Mouse (Mus musculus) CD4-positive, CD25-positive, alpha-beta regulatory T cell, adult 9 weeks (primary cell): Measurements from ENCODE around the gene 1700092M07Rik. TPM values are rescaled to one million over a fixed set of nuclear protein-coding genes. Genes with fewer than 3 reads are reported as not detected.

ENCODE experiments used
- polyA plus RNA-seq: library from polyadenylated mRNA; unstranded; fragments of 100-300 nt; shearing (Covaris generic); gene quantifications from one replicate; pipeline ENCODE4 v1.2.1, GENCODE M21; 2017

1700092M07Rik gene
- polyA plus RNA-seq: 1.3 TPM

DNA sequence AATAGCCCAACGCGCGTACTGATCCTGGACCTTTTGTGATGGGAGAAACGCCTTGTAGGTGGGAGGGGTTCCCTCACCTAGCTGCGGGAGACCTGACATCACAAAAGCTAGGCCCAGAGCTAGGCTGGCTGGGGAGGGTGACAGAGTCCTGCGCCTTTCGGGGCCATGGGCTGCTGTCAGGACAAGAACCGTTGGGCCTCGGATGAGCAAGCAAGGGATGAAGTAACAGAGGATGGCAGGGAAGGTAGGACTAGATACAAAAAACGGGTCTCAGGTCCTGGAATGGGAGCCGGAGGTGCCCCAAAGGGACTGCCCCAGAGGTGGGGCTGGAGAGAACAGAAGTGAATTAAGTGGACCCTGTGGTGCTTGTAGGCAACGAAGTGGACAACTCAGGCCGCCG, at the start of gene 1700092M07Rik:
TSS of gene 1700092M07Rik (plus strand) at position 116 of the 400 bp plus-strand sequence.

DNA sequence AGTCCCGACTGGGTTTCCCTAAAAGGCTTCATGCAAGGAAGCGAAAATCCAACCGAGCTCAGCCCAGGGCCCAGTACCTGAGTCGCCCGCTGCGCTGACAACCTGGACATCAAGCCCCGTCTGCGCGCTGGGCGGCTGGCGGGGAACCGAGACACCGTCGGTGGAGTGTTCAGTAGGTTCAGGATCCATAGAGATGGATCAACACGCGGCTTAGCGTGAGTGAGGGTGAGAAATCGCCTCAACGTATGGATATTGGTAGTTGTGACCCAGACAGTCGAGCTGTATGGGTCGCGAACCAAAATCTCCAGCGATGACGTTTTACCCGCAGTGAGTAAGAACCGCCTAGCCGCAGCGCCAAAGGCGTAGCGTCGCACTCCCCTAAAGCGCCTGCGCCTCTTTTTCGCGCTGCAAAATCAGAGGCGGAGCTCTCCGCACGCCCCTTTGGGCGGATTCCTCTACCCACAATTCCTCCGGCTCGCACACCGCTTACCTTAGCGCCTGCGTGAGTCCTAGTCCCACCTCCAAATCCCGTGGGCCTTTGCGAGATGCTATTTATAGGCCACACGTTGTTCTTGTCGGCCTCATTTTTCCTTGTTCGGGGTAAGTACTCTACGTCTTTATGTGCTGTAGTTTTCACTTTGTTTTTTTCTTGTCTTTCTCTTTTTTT, 17.5 kb upstream of the 1700092M07Rik start, which contains the start of gene Slc3a2:
TSS of gene Slc3a2 (minus strand) at position 463 of the 667 bp plus-strand sequence.

DNA sequence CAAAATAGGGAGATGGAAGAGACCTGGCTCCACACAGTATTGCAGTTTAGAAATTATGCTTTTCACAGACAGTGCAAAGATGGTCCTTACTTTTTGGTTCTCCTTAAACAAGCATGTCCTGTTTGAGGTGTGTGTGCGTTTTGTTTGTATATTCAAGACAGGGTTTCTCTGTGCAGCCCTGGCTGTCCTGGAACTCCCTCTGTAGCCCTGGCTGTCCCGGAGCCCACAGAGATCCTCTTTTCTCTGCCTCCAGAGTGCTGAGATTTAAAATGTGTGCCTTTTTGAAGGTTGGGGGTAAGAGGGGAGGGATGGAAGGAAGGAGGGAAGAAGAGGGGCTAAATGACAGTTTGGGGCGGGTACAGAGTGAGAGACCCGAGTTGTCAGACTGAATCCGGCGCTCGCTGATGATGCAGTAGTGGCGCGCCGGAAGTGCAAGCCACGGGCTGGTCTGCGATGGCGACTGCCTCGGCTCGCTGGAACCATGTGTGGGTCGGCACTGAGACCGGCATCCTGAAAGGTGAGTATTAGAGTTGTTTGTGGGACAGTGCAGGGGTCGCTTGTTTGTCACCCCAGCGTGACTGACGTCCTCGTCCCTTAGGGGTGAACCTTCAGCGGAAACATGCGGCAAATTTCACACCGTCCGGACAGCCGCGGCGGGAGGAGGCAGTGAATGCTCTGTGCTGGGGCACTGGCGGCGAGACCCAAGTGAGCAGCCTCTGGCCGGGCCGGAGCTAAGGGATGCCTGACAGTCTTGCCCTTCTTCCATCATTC, 4.9 kb upstream of the 1700092M07Rik start, which contains the start of gene Wdr74:
TSS of gene Wdr74 (plus strand) at position 439 of the 771 bp plus-strand sequence.

DNA sequence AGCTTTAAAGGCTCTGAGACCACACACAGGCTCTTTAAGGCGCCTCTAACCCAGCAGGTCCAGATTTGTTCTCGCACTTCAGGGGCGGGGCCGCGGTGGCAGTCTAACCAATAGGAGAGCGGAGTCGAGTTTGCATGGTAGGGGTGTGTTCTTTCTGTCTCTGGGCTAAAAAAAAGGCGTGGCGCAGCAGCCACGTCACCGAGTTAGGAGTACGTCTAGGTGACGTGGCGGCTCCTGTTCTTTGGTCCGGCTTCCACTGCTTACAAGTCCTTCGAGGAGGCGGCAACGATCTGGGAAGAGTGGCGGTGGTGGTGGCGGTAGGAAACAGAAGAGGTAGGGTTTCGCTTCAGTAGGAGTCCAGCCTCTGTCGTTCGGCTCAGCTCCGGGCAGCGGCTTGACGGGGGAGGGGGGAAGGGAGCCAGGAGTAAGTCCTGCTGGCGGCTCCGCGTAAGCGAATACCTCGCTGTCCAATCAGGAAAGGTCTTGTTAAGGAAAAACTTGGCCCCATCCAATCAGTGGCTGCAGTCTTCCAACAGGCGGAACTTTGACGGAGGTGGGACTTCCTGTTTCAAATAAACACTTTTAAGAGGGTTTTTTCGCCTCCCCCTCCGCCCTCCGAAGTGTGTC, 838 bp downstream of the 1700092M07Rik start, which contains the start of gene Stx5a:
TSS of gene Stx5a (plus strand) at position 171 of the 627 bp plus-strand sequence.

DNA sequence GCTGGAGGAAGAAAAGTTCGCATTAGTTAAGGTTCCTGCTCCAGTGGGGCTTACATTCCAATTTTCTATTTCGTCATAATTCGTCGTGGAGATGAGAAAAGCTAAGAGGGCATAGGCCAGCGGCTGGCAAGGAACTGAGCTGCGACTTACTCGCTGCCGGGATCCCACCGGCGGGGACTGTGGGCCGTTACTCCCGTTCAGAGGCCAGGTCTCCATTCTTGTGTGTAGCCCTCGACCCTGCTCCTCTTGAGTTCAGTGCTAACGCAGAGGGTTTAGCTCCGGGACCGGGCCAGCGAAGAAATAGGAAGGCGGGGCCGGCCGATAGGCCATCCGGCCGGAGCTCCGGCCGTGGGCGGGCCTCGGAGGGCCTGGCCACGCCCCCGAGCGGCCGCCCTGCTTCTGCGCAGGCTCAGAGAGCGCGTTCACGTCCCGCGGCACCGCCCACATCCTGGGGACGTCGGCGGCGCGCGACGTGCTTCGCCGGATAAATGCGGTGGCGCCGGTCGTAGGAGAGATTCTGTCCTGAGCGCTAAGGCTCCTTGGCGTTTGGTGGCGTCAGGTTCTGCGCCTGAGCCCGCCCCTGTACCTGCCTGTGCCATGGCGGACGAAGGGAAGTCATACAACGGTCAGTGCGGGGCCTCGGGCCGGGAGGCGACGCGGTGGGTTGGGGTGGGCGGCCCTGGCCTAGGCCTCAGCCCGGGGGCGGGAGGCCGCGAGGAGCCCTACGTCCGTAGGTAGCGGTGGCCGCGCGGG, 16.3 kb downstream of the 1700092M07Rik start, which contains the start of gene Nxf1:
TSS of gene Nxf1 (plus strand) at position 439 of the 753 bp plus-strand sequence.

DNA sequence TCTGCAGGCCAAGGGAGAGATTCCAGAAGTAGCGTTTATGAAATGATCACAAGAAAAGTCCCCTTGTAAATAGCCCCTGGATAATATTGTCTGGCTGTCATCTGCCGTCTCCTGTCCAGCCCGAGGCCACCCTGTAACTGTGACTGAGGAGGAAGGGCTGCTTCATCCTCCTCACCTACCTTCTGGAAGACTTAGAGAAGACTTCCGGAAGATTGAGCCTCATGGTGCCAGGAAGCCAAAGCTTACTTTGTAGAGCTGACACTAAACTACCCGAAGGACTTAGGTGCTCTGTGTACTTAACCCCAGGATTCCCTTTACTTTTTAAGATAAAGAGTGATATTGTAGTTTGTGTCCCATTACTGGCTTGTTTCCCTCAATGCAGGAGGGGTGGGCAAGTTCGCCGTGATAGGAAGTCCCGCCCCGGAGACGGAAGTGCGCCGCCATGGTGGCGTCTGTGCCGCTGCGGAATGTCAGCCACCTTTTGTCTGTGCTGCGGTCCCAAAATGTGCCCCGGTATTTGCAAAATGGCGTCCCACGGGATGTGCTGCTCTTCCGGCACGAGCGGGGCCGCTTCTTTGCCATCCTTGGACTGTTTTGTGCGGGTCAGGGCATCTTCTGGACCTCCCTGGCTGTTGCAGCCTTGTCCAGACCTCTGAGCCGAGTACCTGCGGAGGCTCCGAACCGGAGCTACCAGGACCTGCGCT, 30.2 kb downstream of the 1700092M07Rik start, which contains the start of gene Tmem223:
TSS of gene Tmem223 (plus strand) at position 430 of the 704 bp plus-strand sequence.

DNA sequence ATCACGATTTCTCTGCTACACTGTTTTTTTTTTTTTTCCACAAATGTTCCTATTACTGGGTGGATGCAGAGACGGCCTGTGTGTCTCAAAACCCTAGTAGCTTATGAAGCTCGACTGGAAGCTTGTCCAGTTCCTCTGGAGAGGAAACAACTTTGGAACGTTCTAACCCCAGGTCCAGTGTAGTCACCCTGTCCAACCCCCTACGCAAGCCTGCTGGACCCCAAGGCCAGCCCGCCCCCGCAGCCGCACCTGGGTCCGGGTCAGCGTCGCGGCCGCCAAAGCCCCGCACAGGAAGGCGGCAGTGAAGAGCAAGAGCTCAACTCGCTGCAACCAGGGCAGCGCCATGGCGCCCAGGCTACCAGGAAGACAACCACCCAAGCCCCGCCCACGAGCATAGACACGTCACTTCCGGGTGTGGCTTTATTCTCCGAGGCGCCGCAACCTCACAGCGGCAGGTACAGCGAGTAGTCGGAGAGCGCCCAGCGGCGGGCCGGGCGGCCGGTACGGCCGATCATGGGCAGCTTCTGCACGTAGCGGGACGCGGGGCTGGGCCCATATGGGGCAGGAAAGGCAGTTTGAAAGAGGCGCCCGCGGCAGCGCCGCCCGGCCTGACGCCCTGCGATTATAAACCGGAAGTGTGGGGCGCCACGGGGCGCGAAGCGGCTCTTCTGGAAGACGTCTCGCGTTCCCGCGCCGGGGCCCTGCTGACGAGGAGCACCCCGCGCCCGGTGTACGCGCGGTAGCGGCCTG, 33.7 kb downstream of the 1700092M07Rik start, which contains the start of gene Tmem179b:
TSS of gene Tmem179b (minus strand) at position 382 of the 750 bp plus-strand sequence.

DNA sequence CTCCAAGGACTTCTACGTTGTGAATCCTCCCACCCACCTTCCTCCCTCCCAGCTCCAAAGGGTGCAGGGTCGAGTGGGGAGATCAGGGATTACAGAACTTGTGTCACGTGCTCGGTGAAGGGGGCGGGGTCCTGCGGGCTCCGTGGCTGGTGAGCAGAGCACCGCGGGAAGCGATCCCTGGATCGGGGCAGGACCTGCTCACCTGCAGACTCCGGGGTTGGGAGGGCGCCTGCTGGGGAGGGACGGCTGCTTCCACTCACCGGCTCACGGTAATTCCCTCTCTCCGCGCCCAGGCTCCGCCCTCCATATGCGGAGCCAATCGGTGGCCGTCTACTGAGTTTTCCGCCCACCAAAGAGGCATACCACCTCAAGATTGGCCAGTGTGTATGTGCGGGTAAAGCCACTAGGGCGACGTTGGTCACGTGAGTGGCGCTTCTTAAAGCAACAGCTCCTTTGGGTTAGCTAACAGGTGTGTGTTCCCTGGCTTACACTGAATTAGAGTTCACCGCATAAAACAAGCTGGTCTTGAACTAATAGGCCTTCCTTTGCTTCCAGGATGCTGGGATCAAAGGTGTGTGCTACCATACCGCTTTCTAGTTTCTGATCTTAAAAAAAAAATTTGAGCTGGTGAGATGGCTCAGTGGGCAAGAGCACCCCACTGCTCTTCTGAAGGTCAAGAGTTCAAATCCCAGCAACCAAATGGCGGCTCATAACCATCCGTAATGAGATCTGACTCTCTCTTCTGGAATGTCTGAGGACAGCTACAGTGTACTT, 45.7 kb downstream of the 1700092M07Rik start, which contains the start of gene Taf6l:
TSS of gene Taf6l (minus strand) at position 410 of the 774 bp plus-strand sequence.

Other genes starting within 250 kb of the 1700092M07Rik start
- gene Slc22a8, start 149.5 kb upstream of the 1700092M07Rik start, polyA plus RNA-seq: not detected
- not detected for gene Slc22a6, start 122.7 kb upstream of the 1700092M07Rik start, polyA plus RNA-seq
- not detected for gene Chrm1, start 76.9 kb upstream of the 1700092M07Rik start, polyA plus RNA-seq
- gene Slc3a2, start 17.3 kb upstream of the 1700092M07Rik start, polyA plus RNA-seq: 89.7 TPM
- gene Wdr74, start 4.9 kb upstream of the 1700092M07Rik start, polyA plus RNA-seq: 107 TPM
- 183 TPM for gene Stx5a, start 695 bp downstream of the 1700092M07Rik start, polyA plus RNA-seq
- gene Nxf1, start 16.4 kb downstream of the 1700092M07Rik start, polyA plus RNA-seq: 267 TPM
- 114 TPM for gene Tmem223, start 30.3 kb downstream of the 1700092M07Rik start, polyA plus RNA-seq
- gene Tmem179b, start 33.7 kb downstream of the 1700092M07Rik start, polyA plus RNA-seq: 189 TPM
- gene Taf6l, start 45.7 kb downstream of the 1700092M07Rik start, polyA plus RNA-seq: 4.1 TPM
- 194 TPM for gene Polr2g, start 57.9 kb downstream of the 1700092M07Rik start, polyA plus RNA-seq
- gene Zbtb3, start 61.8 kb downstream of the 1700092M07Rik start, polyA plus RNA-seq: 4.8 TPM
- 52.7 TPM for gene Ttc9c, start 78.6 kb downstream of the 1700092M07Rik start, polyA plus RNA-seq
- gene Hnrnpul2, start 79.3 kb downstream of the 1700092M07Rik start, polyA plus RNA-seq: 5.2 TPM
- gene AC129217.1, start 89.1 kb downstream of the 1700092M07Rik start, polyA plus RNA-seq: not detected
- 120 TPM for gene Bscl2, start 96.7 kb downstream of the 1700092M07Rik start, polyA plus RNA-seq
- 0.36 TPM for gene Gng3, start 98.5 kb downstream of the 1700092M07Rik start, polyA plus RNA-seq
- gene Lrrn4cl, start 110.0 kb downstream of the 1700092M07Rik start, polyA plus RNA-seq: 0.11 TPM
- 163 TPM for gene Ubxn1, start 130.8 kb downstream of the 1700092M07Rik start, polyA plus RNA-seq
- 103 TPM for gene Uqcc3, start 140.2 kb downstream of the 1700092M07Rik start, polyA plus RNA-seq
- 88.4 TPM for gene Lbhd1, start 143.0 kb downstream of the 1700092M07Rik start, polyA plus RNA-seq
- gene Gm49403, start 143.2 kb downstream of the 1700092M07Rik start, polyA plus RNA-seq: not detected
- 66.5 TPM for gene 1810009A15Rik, start 148.1 kb downstream of the 1700092M07Rik start, polyA plus RNA-seq
- not detected for gene Gm49416, start 148.2 kb downstream of the 1700092M07Rik start, polyA plus RNA-seq
- 38.9 TPM for gene Ints5, start 152.3 kb downstream of the 1700092M07Rik start, polyA plus RNA-seq
- gene Ganab, start 157.4 kb downstream of the 1700092M07Rik start, polyA plus RNA-seq: 138 TPM
- gene B3gat3, start 179.7 kb downstream of the 1700092M07Rik start, polyA plus RNA-seq: 27.6 TPM
- gene Rom1, start 188.6 kb downstream of the 1700092M07Rik start, polyA plus RNA-seq: 10.9 TPM
- 59.8 TPM for gene Eml3, start 188.8 kb downstream of the 1700092M07Rik start, polyA plus RNA-seq
- gene Mta2, start 201.2 kb downstream of the 1700092M07Rik start, polyA plus RNA-seq: 130 TPM
- 49.0 TPM for gene Tut1, start 213.1 kb downstream of the 1700092M07Rik start, polyA plus RNA-seq
- gene Eef1g, start 226.3 kb downstream of the 1700092M07Rik start, polyA plus RNA-seq: 342 TPM
- 81.5 TPM for gene Ahnak, start 248.6 kb downstream of the 1700092M07Rik start, polyA plus RNA-seq